Mouse (Mus musculus) embryonic facial prominence, embryonic 10.5 days (tissue): ENCODE results near the gene Wdfy2. TPM values are rescaled to one million over a fixed set of nuclear protein-coding genes. Genes with fewer than 3 reads are reported as not detected.

Experiments
- DNase-seq: peaks from one replicate; pipeline ENCODE4 v3.0.0-alpha.2; 2017; ENCODE audit warnings: low spot score
- H3K27ac ChIP-seq: fragments of 300-500 bp; sonication (generic); replicated peaks from 2 replicates; pipeline ENCODE4 v1.5.1; 2016; ENCODE audit warnings: mild to moderate bottlenecking
- H3K27me3 ChIP-seq: fragments of 300-500 bp; sonication (generic); replicated peaks from 2 replicates; pipeline ENCODE4 v1.6.1; 2016; ENCODE audit warnings: low read depth, mild to moderate bottlenecking; ENCODE audit not compliant: poor library complexity, severe bottlenecking
- H3K36me3 ChIP-seq: fragments of 300-500 bp; sonication (generic); replicated peaks from 2 replicates; pipeline ENCODE4 v1.6.1; 2016; ENCODE audit warnings: mild to moderate bottlenecking, moderate library complexity
- H3K4me1 ChIP-seq: fragments of 300-500 bp; sonication (generic); 2 replicates; pipeline ENCODE4 v1.6.1; 2016
- H3K4me3 ChIP-seq: fragments of 300-500 bp; sonication (generic); 2 replicates; pipeline ENCODE4 v1.5.1; 2016; ENCODE audit warnings: mild to moderate bottlenecking, moderate library complexity
- H3K9me3 ChIP-seq: fragments of 300-500 bp; sonication (generic); 2 replicates; pipeline ENCODE4 v1.6.1; 2016; ENCODE audit warnings: mild to moderate bottlenecking
- WGBS: fragments of 180-500 bp; shearing (Covaris S2); methylation state at CpG from one replicate; pipeline ENCODE4 v1.1.7; 2016; 5-methylcytosine and 5-hydroxymethylcytosine counted together
- polyA plus RNA-seq: library from polyadenylated mRNA; unstranded; fragments of >200 nt; fragmentation: Nextera tagmentation; extraction: Ambion mirVana; gene quantifications from 2 replicates; pipeline ENCODE4 v1.2.1, GENCODE M21; 2016

Gene Wdfy2
- polyA plus RNA-seq, 1 experiment from 2014 or later, result 13.6 TPM

GRCm38 (mm10) chr14:62921401-62921800 lies 83.9 kb downstream of the Wdfy2 start:
- no peak for DNase-seq
- Histone ChIP-seq H3K9me3 (0 out of 2 replicates have a peak, but pooled peaks cover 2% of the 10 kb centered on the region), H3K27ac (no peak overlapping the region), H3K36me3 (peaks cover 19% of the 10 kb centered on the region), H3K4me1 (no peaks in the 10 kb centered on the region), H3K4me3 (no peak overlapping the region), H3K27me3 (no peaks in the 10 kb centered on the region)
- WGBS, result 90% methylated on average over 5 of the region's 5 CpGs

GRCm38 (mm10) chr14:62922637-62923036 lies 85.2 kb downstream of the Wdfy2 start:
- H3K4me1 ChIP-seq, result no peaks in the 10 kb centered on the region
- no peak overlapping the region for H3K4me3 ChIP-seq
- no peaks in the 10 kb centered on the region for H3K27me3 ChIP-seq
- 0 out of 2 replicates have a peak, but pooled peaks cover 2% of the 10 kb centered on the region for H3K9me3 ChIP-seq
- H3K27ac ChIP-seq, result no peak overlapping the region
- DNase-seq, result no peak
- peaks cover 23% of the 10 kb centered on the region for H3K36me3 ChIP-seq

- no peak for DNase-seq
- H3K27me3 ChIP-seq, result no peaks in the 10 kb centered on the region
- WGBS, result 86% methylated on average over 4 of the region's 4 CpGs
Measured at GRCm38 (mm10) chr14:62924800-62925199, 87.3 kb downstream of the Wdfy2 start.

GRCm38 (mm10) chr14:62928101-62928541 lies 90.6 kb downstream of the Wdfy2 start:
- no peaks in the 10 kb centered on the region for H3K4me1 ChIP-seq
- H3K9me3 ChIP-seq, result 0 out of 2 replicates have a peak, but pooled peaks cover 2% of the 10 kb centered on the region
- H3K36me3 ChIP-seq, result peaks cover 63% of the 10 kb centered on the region
- DNase-seq, result no peak
- H3K4me3 ChIP-seq, result no peak overlapping the region
- no peak overlapping the region for H3K27ac ChIP-seq
- WGBS, result 80% methylated on average over 5 of the region's 5 CpGs
- H3K27me3 ChIP-seq, result no peaks in the 10 kb centered on the region

More at GRCm38 (mm10) chr14:62924800-62925199, 87.3 kb downstream of the Wdfy2 start:
- H3K4me3 ChIP-seq, result no peak overlapping the region
- no peak overlapping the region for H3K27ac ChIP-seq
- no peaks in the 10 kb centered on the region for H3K4me1 ChIP-seq
- peaks cover 43% of the 10 kb centered on the region for H3K36me3 ChIP-seq
- 0 out of 2 replicates have a peak, but pooled peaks cover 2% of the 10 kb centered on the region for H3K9me3 ChIP-seq

GRCm38 (mm10) chr14:62935361-62935760 lies 97.9 kb downstream of the Wdfy2 start:
- 88% methylated on average over 9 of the region's 9 CpGs for WGBS
- Histone ChIP-seq H3K4me3 (no peak overlapping the region), H3K9me3 (peaks cover 5% of the 10 kb centered on the region; the same call in 1 of the 2 replicates), H3K27me3 (no peaks in the 10 kb centered on the region), H3K36me3 (peaks cover 63% of the 10 kb centered on the region), H3K27ac (no peak overlapping the region), H3K4me1 (no peaks in the 10 kb centered on the region; the same call in 1 of the 2 replicates)
- no peak for DNase-seq

GRCm38 (mm10) chr14:62936631-62937380 lies 99.3 kb downstream of the Wdfy2 start:
- 91% methylated on average over 6 of the region's 6 CpGs for WGBS
- no peak for DNase-seq
- Histone ChIP-seq H3K27ac (no peak overlapping the region), H3K9me3 (peaks cover 5% of the 10 kb centered on the region; the same call in 1 of the 2 replicates), H3K36me3 (peaks cover 52% of the 10 kb centered on the region), H3K27me3 (no peaks in the 10 kb centered on the region), H3K4me3 (no peak overlapping the region), H3K4me1 (no peaks in the 10 kb centered on the region; the same call in 1 of the 2 replicates)

- H3K27ac ChIP-seq, result no peak overlapping the region
- H3K36me3 ChIP-seq, result peaks cover 59% of the 10 kb centered on the region
- H3K4me1 ChIP-seq, result no peaks in the 10 kb centered on the region; the same call in 1 of the 2 replicates
- no peak for DNase-seq
- no peak overlapping the region for H3K4me3 ChIP-seq
- 77% methylated on average over 5 of the region's 5 CpGs for WGBS
- no peaks in the 10 kb centered on the region for H3K27me3 ChIP-seq
- peaks cover 5% of the 10 kb centered on the region; the same call in 1 of the 2 replicates for H3K9me3 ChIP-seq
Measured at GRCm38 (mm10) chr14:62937675-62938074, 100.2 kb downstream of the Wdfy2 start.

GRCm38 (mm10) chr14:62939435-62939834 lies 102.0 kb downstream of the Wdfy2 start:
- Histone ChIP-seq H3K4me1 (no peaks in the 10 kb centered on the region; the same call in 1 of the 2 replicates), H3K27ac (no peak overlapping the region), H3K27me3 (no peaks in the 10 kb centered on the region), H3K9me3 (peaks cover 5% of the 10 kb centered on the region; the same call in 1 of the 2 replicates), H3K36me3 (peaks cover 67% of the 10 kb centered on the region), H3K4me3 (no peak overlapping the region)
- 97% methylated on average over 3 of the region's 3 CpGs for WGBS
- no peak for DNase-seq

- no peak overlapping the region for H3K4me3 ChIP-seq
- peaks cover 69% of the 10 kb centered on the region for H3K36me3 ChIP-seq
- DNase-seq, result no peak
- no peak overlapping the region for H3K27ac ChIP-seq
- H3K9me3 ChIP-seq, result peaks cover 5% of the 10 kb centered on the region; the same call in 1 of the 2 replicates
- no peaks in the 10 kb centered on the region; the same call in 1 of the 2 replicates for H3K4me1 ChIP-seq
- WGBS, result 93% methylated on average over 14 of the region's 14 CpGs
- no peaks in the 10 kb centered on the region for H3K27me3 ChIP-seq
Measured at GRCm38 (mm10) chr14:62940383-62941074, 103.1 kb downstream of the Wdfy2 start.

- H3K4me3 ChIP-seq, result no peak overlapping the region
- no peak overlapping the region for H3K27ac ChIP-seq
- H3K27me3 ChIP-seq, result no peaks in the 10 kb centered on the region
- H3K36me3 ChIP-seq, result peaks cover 44% of the 10 kb centered on the region
- WGBS, result 91% methylated on average over 3 of the region's 3 CpGs
- H3K4me1 ChIP-seq, result no peaks in the 10 kb centered on the region
- no peaks in the 10 kb centered on the region for H3K9me3 ChIP-seq
- no peak for DNase-seq
Measured at GRCm38 (mm10) chr14:62946794-62947193, 109.3 kb downstream of the Wdfy2 start.

GRCm38 (mm10) chr14:62956091-62956490 lies 118.6 kb downstream of the Wdfy2 start:
- no peaks in the 10 kb centered on the region for H3K9me3 ChIP-seq
- H3K27me3 ChIP-seq, result no peaks in the 10 kb centered on the region
- H3K4me3 ChIP-seq, result no peak overlapping the region
- no peaks in the 10 kb centered on the region for H3K4me1 ChIP-seq
- DNase-seq, result no peak
- WGBS, result 92% methylated on average over 9 of the region's 9 CpGs
- no peak overlapping the region for H3K27ac ChIP-seq
- peaks cover 83% of the 10 kb centered on the region for H3K36me3 ChIP-seq

- H3K27ac ChIP-seq, result no peak overlapping the region
- peaks cover 17% of the 10 kb centered on the region for H3K36me3 ChIP-seq
- peaks cover 15% of the 10 kb centered on the region for H3K4me1 ChIP-seq
- no peak overlapping the region for H3K4me3 ChIP-seq
- WGBS, result 85% methylated on average over 4 of the region's 4 CpGs
- no peak for DNase-seq
- no peaks in the 10 kb centered on the region for H3K27me3 ChIP-seq
- H3K9me3 ChIP-seq, result no peaks in the 10 kb centered on the region
Measured at GRCm38 (mm10) chr14:62963632-62964031, 126.2 kb downstream of the Wdfy2 start.
